Mouse (Mus musculus): ENCODE data around the gene Zbtb44. TPM values are rescaled to one million over a fixed set of nuclear protein-coding genes. Genes with fewer than 3 reads are reported as not detected.
"Not testable (repeated sequence)": the region's sequence is repeated elsewhere in the genome, so short reads cannot be mapped to it uniquely, and the experiment has no call there.

Zbtb44 gene
- total and polyA plus RNA-seq, 3 experiments = 9.8 to 15.1 TPM; not detected in 1

GRCm38 (mm10) chr9:31032546-31032945, 2.1 kb downstream of the Zbtb44 start:
- H3K79me2 ChIP-seq (ENCODE audit: control insufficient read depth, insufficient read depth, low read length, poor library complexity) = peaks cover 26% of the 10 kb centered on the region
- TF ChIP-seq SMC3 (IDR thresholded peaks at IDR 0.05; ENCODE audit: low read depth, low read length) (no peak), KAT2A (conservative IDR thresholded peaks at IDR 0.05; ENCODE audit: low read depth, low read length) (no peak), SIN3A (IDR thresholded peaks at IDR 0.05; ENCODE audit: low read length) (no peak), ZKSCAN1 (IDR thresholded peaks at IDR 0.05; ENCODE audit: low read depth, low read length) (no peak), GABPA (IDR thresholded peaks at IDR 0.05; ENCODE audit: low read depth, low read length) (no peak), RCOR1 (IDR thresholded peaks at IDR 0.05; ENCODE audit: low read depth, low read length) (no peak), RAD21 (IDR thresholded peaks at IDR 0.05; ENCODE audit: low read depth, low read length) (no peak), HCFC1 (IDR thresholded peaks at IDR 0.05; ENCODE audit: low read depth, low read length) (no peak), CTCF (IDR thresholded peaks at IDR 0.05 in 2 of 3, conservative IDR thresholded peaks at IDR 0.05 in 1 of 3; ENCODE audit: control insufficient read depth in 1 of 3, insufficient read depth in 1 of 3, low read depth in 2 of 3, low read length in 3 of 3, poor library complexity in 1 of 3, severe bottlenecking in 1 of 3) (no peak), MYB (IDR thresholded peaks at IDR 0.05; ENCODE audit: low read depth, low read length) (no peak), CHD2 (IDR thresholded peaks at IDR 0.05; ENCODE audit: low read length) (no peak), POLR2AphosphoS2 (IDR thresholded peaks at IDR 0.05; ENCODE audit: low read length) (no peak), E2F4 (IDR thresholded peaks at IDR 0.05; ENCODE audit: borderline replicate concordance, low read depth, low read length) (no peak), ETS1 (IDR thresholded peaks at IDR 0.05; ENCODE audit: low read depth, low read length) (no peak), UBTF (IDR thresholded peaks at IDR 0.05; ENCODE audit: borderline replicate concordance, insufficient read depth, low read depth, low read length) (no peak), USF2 (IDR thresholded peaks at IDR 0.05; ENCODE audit: borderline replicate concordance in 1 of 2, insufficient read depth in 1 of 2, low read depth in 1 of 2, low read length in 2 of 2) (no peak), MEF2A (IDR thresholded peaks at IDR 0.05; ENCODE audit: extremely low read depth, insufficient replicate concordance, low read depth, low read length, poor library complexity, severe bottlenecking) (no peak)
- H3K4me3 ChIP-seq (ENCODE audit: control insufficient read depth in 1 of 2, insufficient read depth in 1 of 2, low read depth in 2 of 2, low read length in 2 of 2) = no peak overlapping the region
- H3K27ac ChIP-seq (ENCODE audit: control insufficient read depth, low read depth, low read length) = no peak overlapping the region
- H3K4me1 ChIP-seq (ENCODE audit: control insufficient read depth in 1 of 2, insufficient read depth in 2 of 2, low read length in 2 of 2) = peaks cover 0 to 9% of the 10 kb centered on the region in 2 experiments; a peak in 2 of 4 replicates
- no peak for DNase-seq (ENCODE audit: low read depth, low spot score)
- no peak overlapping the region for H3K9ac ChIP-seq (ENCODE audit: control insufficient read depth, low read depth, low read length, poor library complexity, severe bottlenecking)
- peaks cover 2 to 11% of the 10 kb centered on the region in 2 experiments; a peak in 3 of 4 replicates for H3K36me3 ChIP-seq (ENCODE audit: control insufficient read depth in 1 of 2, insufficient read depth in 2 of 2, low read length in 2 of 2)
- no peaks in the 10 kb centered on the region for H3K9me3 ChIP-seq (replicated peaks; ENCODE audit: insufficient read depth, low read length)
- no peaks in the 10 kb centered on the region for H3K27me3 ChIP-seq (ENCODE audit: control insufficient read depth in 1 of 2, insufficient read depth in 2 of 2, low read length in 2 of 2)

- Histone ChIP-seq H3K36me3 (ENCODE audit: control insufficient read depth in 1 of 2, insufficient read depth in 2 of 2, low read length in 2 of 2) (peaks cover 3% of the 10 kb centered on the region in 2 experiments; a peak in 2 of 4 replicates), H3K27ac (ENCODE audit: control insufficient read depth, low read depth, low read length) (no peak overlapping the region), H3K27me3 (ENCODE audit: control insufficient read depth in 1 of 2, insufficient read depth in 2 of 2, low read length in 2 of 2) (no peaks in the 10 kb centered on the region), H3K79me2 (ENCODE audit: control insufficient read depth, insufficient read depth, low read length, poor library complexity) (peaks cover 2% of the 10 kb centered on the region; the same call in 1 of the 2 replicates), H3K4me1 (ENCODE audit: control insufficient read depth in 1 of 2, insufficient read depth in 2 of 2, low read length in 2 of 2) (peaks cover 3% of the 10 kb centered on the region in 2 experiments; a peak in 2 of 4 replicates), H3K9ac (ENCODE audit: control insufficient read depth, low read depth, low read length, poor library complexity, severe bottlenecking) (no peak overlapping the region), H3K9me3 (replicated peaks; ENCODE audit: insufficient read depth, low read length) (no peaks in the 10 kb centered on the region), H3K4me3 (ENCODE audit: control insufficient read depth in 1 of 2, insufficient read depth in 1 of 2, low read depth in 2 of 2, low read length in 2 of 2) (no peak overlapping the region)
- peak; percentile 54 for DNase-seq (ENCODE audit: low read depth, low spot score)
- TF ChIP-seq MYB (IDR thresholded peaks at IDR 0.05; ENCODE audit: low read depth, low read length) (no peak), SIN3A (IDR thresholded peaks at IDR 0.05; ENCODE audit: low read length) (0 out of 2 replicates have a peak, but pooled peaks have one; percentile 16), MXI1 (IDR thresholded peaks at IDR 0.05; ENCODE audit: low read depth, low read length) (no peak), GATA1 (IDR thresholded peaks at IDR 0.05; ENCODE audit: low read depth, low read length) (peak; percentile 64), EP300 (IDR thresholded peaks at IDR 0.05; ENCODE audit: low read depth in 1 of 2, low read length in 2 of 2) (0 out of 4 replicates have a peak, but pooled peaks of 1 of the 2 experiments have one; percentile 37)
Observed at GRCm38 (mm10) chr9:31050208-31050607, 19.8 kb downstream of the Zbtb44 start.

GRCm38 (mm10) chr9:31051509-31051908, 21.1 kb downstream of the Zbtb44 start:
- H3K27ac ChIP-seq (ENCODE audit: control insufficient read depth, low read depth, low read length); H3K79me2 ChIP-seq (ENCODE audit: control insufficient read depth, insufficient read depth, low read length, poor library complexity); H3K27me3 ChIP-seq (ENCODE audit: control insufficient read depth in 1 of 2, insufficient read depth in 2 of 2, low read length in 2 of 2); H3K9ac ChIP-seq (ENCODE audit: control insufficient read depth, low read depth, low read length, poor library complexity, severe bottlenecking); H3K4me1 ChIP-seq (ENCODE audit: control insufficient read depth in 1 of 2, insufficient read depth in 2 of 2, low read length in 2 of 2); DNase-seq (ENCODE audit: low read depth, low spot score); H3K36me3 ChIP-seq (ENCODE audit: control insufficient read depth in 1 of 2, insufficient read depth in 2 of 2, low read length in 2 of 2); H3K9me3 ChIP-seq (replicated peaks; ENCODE audit: insufficient read depth, low read length); H3K4me3 ChIP-seq (ENCODE audit: control insufficient read depth in 1 of 2, insufficient read depth in 1 of 2, low read depth in 2 of 2, low read length in 2 of 2): not testable (repeated sequence)
